Mouse (Mus musculus) 3134 (cell line): Measurements from ENCODE around the gene Hal.

Experiments
- DNase-seq: peaks from one replicate; pipeline ENCODE4 v3.0.0-alpha.2; 2011; ENCODE audit warnings: low spot score; ENCODE audit not compliant: insufficient read length; ENCODE audit errors: extremely low read depth

Hal gene

DNA sequence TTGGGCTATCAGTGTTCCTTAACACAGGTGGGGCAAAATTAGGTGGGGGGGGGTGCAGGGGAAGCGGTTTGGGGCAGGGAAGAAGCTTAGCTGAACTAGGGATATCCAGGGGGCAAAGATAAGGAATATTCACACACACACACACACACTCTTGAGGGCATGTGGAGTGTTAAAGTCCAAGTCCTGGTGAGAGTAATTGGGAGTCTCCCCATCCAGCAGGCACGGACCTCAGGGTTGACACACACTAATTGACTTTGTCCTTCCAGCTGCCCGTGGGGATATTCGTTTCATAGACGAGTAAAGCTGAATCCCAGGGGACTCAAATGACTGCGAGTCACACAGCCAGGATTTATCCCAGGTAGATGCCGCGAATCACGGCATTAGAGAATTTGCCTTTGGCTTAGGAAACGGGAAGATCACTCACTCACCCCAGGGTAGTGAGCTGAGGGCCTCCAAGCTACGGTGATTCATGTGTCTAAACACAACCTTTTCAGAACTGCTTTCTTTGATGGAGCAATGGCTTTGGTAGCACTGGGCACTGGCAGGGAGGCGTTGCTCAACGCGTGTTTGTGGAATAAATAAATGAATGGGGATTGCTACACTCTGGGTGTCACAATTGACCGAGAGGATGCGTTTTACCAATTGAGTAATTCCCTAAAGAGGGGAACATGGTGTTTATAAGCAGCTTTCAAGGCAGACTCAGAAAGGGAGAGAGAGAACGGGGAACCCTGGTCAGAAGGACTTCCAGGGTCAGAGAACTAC, at the start of gene Hal:
Gene Hal, plus strand, starts transcription at position 703 of the 762 bp plus-strand sequence.
- DNase-seq, result no peak

DNA sequence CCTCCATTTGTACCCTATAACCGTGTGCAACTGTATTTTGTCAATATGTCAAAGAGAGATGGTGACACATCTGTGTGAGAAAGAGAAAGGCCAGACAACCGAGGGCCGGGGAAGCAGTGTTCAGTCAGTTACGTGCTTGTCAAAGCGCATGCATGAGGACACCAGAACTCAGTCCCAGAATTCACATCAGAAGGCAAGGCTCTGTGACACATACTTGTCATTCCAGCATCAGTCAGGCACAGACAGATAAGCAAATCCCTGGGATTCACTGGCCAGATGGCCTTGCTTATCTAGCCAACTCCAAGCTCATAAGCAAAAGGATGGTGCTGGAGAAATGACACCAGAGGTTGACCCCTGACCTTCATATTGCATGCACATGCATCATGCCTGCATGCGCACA, 47.1 kb upstream of the Hal start:
- no peak for DNase-seq

DNA sequence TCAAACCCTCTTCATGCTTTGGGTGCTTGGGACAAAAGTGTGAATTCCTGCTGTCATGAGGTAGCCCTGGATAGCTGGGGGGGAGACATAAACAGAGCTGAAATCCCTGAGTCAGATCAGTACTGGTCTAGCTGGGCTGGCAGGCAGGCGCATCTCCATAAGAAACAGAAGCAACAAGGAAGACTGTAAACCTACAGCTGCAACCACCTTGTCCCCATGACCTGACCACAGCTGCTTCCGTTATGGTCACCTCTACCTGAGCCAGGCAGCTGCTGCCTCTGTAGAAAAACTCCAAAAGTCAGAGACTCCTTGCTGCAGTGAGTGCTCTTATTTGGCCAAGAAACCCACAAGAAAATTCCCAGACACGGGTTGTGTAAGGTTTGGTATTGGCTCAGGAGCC, 46.4 kb upstream of the Hal start:
- DNase-seq, result no peak

GRCm38 (mm10) chr10:93444407-93444806, 44.2 kb upstream of the Hal start:
- no peak for DNase-seq

DNA sequence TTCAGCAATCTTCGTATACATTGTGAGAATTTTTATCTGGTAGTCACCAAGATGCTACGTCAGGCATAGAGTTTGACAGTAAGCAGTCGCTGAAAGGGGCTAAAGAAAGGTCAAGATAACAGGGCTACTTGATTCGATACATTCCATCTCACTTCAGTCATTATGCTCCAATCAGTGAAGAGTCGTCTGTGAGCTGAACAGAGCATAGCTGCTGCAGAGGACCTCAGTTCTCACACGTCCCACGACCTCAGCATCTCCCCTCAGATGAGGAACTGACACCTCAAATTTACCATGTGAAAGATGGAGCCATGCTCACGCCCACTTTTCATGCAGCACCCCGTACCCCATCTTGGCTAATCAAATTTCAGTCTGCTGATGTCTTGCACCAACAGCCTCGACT, 41.2 kb upstream of the Hal start:
- DNase-seq, result no peak

GRCm38 (mm10) chr10:93454652-93455014, 33.9 kb upstream of the Hal start:
- no peak for DNase-seq

- DNase-seq, result no peak
These were observed 28.5 kb upstream of the Hal start for GRCm38 (mm10) chr10:93460106-93460505.

DNA sequence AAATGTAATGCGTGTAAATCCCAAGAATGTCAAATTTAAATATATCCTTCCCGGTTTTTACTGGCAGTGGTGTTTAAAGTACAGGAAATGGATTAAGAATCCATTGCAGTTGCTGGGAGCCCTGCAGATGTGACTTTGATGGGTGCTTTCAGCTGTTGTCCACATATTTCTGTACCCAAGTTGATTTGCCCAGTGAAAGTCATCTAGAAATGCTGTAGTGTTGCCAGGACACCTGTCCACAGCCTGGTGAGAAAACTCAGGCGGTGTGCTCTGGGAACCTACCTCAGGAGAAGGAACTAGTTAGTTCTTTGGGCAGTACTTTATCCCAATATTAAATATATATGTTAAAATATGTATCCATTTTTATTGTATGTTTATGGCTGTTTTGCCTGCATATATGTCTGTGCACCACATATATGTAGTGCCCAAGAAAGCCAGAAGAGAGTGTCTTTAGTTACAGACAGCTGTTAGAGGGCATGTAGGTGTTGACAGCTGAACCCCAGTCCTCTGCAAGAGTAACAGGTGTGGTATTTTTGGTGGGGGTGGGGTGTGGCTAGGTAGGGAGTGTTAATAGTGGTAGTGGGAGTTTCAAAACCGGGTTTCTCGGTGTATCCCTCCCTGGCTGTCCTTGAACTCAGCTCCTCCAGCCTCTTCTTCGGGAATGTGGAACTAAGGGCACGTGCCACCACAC, 25.7 kb upstream of the Hal start:
- no peak for DNase-seq

GRCm38 (mm10) chr10:93463611-93464010, 25.0 kb upstream of the Hal start:
- DNase-seq, result no peak

GRCm38 (mm10) chr10:93467259-93467658, 21.3 kb upstream of the Hal start:
- no peak for DNase-seq

DNA sequence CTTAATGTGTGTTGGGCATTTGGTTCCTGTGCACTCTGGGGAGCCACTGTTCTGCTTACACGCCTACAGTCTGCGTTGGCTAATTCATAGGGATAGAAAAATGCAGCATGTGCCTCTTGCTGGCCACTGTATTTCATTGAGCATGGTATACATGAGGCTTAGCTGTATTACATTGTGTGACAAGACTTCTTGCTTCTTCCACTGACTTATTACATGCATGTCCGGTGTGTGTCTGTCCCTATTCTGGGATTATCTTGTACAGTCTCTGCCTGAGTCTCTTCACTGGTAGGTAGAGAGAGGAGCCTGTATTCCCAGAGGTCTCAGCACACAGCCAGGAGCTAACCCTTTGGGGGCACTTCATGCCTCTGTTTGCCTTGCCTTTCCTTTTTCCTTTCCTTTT, 20.8 kb upstream of the Hal start:
- no peak for DNase-seq

DNA sequence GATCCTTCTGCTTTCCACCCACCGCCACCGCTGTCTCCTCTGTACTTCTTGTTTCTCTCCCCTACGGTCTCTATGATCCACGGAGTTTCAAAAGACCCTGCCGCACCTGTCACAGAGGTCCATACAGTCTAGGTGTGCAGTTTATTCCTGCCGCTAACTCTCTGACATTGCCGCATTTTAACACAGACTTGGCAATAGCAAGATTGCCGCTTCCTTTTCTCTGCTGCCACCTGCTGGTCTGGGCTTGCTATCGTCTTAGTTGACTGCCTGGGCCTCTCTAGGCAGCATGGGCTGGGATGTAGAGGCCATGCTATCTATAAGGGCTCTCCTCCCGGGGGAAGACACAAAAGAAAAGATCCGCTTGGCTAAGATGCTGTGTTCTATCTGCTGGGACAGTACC, 17.2 kb upstream of the Hal start:
- peak; percentile 47 for DNase-seq

DNA sequence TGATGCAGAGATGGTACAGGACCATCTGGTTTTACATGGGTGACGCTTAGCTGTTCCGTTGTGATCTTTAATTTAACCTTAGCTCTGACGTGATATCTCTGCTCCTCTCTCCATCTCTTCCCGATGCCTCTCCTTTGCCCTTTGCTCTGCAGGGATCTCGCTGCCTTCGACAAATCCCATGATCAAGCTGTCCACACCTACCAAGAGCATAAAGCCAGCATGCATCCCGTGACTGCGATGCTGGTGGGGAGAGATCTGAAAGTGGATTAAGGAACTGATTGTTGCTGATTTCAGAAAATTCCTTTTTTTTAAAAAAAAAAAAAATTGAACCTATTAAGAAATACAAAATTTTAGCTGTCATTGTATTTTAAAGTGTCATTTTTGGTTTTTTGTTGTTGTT, 4.1 kb upstream of the Hal start:
- DNase-seq, result no peak

DNA sequence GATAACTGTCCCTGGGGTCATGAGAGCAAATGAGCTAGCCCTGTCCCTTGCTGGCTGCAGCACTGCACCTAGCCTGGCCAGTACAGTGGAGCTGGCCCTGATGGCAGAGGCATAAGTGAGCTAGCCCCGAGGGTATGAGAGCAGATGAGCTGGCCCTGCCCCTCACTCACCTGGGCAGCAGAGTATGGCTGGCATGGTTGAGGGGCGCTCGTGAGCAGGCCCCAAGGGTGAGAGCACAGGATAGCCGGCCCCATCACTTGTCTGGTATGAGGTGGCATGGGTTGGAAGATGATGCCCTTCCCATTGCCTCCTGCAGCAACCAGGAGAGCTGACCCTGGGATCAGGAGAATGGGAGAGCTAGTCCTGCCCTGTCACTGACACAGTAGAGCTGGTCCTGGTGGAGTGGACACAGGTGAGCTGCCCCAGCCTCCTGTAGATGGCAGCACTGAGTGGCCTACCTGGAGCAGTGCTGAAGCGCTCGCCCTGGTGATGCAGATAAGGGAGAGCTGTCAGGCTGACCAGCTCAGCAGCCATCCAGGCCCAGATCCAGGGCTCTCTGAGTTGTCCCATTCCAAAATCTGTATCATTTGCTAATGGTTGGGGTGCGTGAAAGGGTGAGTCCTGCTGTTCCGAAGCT, 3.4 kb upstream of the Hal start:
- DNase-seq, result no peak

- DNase-seq, result no peak
These were observed 1.9 kb upstream of the Hal start for GRCm38 (mm10) chr10:93486622-93487021.

DNA sequence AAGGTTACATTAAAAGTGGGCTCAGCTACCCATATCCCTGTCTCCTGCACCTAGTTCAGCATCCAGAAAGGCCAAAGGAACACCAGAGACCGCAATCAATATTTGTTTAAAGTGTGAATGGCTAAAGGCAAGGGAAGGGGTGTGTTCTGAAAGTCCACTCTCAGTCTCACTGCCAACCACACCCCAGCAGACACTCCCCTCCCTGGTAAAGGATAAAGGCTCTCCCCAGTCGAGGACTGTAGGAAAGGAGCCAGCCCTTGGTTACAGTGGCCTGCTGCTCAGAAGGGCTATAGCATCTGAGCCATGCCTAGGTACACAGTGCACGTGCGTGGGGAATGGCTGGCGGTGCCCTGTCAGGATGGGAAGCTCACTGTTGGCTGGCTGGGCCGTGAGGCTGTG, 259 bp downstream of the Hal start:
- DNase-seq, result no peak

DNA sequence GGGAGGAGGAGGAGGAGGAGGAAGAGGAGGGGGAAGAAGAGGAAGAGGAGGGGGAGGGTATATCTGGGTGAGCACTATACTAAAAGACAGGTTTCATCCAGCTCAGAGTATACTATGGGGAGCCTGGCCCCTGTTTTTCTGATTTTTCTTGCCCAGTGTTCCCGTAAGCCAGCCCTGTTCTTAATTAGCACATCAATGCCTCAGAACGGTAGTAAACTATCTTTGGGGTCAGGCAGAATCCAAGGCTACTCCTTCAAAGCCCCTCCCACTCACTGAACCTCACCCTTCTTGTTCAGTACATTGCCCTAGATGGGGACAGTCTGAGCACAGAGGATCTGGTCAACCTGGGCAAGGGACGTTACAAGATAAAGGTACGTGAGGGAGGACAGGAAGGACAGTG, 1.9 kb downstream of the Hal start:
- no peak for DNase-seq

DNA sequence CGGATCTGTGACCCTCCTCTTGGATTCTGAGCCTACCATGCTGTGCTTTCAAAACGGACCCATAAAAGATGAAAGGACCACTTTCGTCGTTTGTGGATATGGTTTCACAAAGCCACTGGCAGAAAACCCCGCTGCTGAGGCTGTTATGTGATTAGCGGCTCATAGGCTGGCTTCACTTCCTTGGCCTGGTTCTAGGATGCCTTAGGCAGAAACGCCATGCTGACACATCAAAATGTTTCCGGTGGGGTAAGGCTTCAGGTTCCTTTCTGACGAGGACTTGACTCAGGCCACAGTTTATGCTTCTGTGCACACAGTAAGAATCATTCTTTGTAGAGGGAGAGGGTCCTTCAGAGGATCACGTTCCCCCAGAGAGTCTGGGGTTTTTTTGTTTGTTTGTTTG, 12.3 kb downstream of the Hal start:
- no peak for DNase-seq

DNA sequence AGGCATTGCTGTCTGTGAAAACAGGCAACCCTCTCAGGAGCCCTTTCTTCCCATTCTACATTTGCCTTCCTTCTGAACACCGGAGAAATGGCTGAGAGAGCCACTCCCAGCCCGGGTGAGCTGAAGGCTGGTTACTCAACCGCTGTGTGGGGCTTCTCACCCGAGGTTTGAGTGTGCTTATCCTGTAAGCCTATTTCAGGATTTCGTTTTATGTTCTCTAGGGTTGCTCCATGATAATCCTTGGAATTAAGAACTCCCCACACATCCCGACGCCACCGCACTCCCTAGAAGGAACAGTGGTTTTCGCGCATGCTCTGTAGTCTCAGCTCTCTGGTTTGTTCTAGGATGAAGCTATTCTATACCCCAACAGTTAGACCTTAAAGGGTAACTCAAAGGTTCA, 12.8 kb downstream of the Hal start:
- no peak for DNase-seq

GRCm38 (mm10) chr10:93508383-93508970, 19.9 kb downstream of the Hal start:
- DNase-seq, result no peak

- DNase-seq, result no peak
These were observed 21.1 kb downstream of the Hal start for GRCm38 (mm10) chr10:93509532-93510153.
